Mouse (Mus musculus) heart, adult 2 months (tissue): ENCODE results near the gene Rnf17. TPM values are rescaled to one million over a fixed set of nuclear protein-coding genes. Genes with fewer than 3 reads are reported as not detected.

Source experiments
- DNase-seq, 2 experiments: peaks; one replicate each; pipeline ENCODE4 v3.0.0; 2021
- H3K27ac ChIP-seq: fragments of 200-600 bp; 2 replicates; pipeline ENCODE4 v1.8.1; 2022
- H3K27me3 ChIP-seq: fragments of 200-500 bp; 2 replicates; pipeline ENCODE4 v1.6.1; 2012; ENCODE audit warnings: mild to moderate bottlenecking, low read length, inconsistent platforms, mixed read lengths; ENCODE audit not compliant: control insufficient read depth, insufficient read depth
- H3K36me3 ChIP-seq: fragments of 200-500 bp; 2 replicates; pipeline ENCODE4 v1.6.1; 2012; ENCODE audit warnings: low read length, inconsistent platforms; ENCODE audit not compliant: control insufficient read depth, insufficient read depth
- H3K4me1 ChIP-seq: fragments of 200-500 bp; 2 replicates; pipeline ENCODE4 v1.6.1; 2011; ENCODE audit warnings: low read length; ENCODE audit not compliant: control insufficient read depth, insufficient read depth
- H3K4me3 ChIP-seq: fragments of 200-600 bp; 2 replicates; pipeline ENCODE4 v1.8.1; 2022
- H3K79me2 ChIP-seq: fragments of 200-500 bp; replicated peaks from 2 replicates; pipeline ENCODE4 v1.6.1; 2012; ENCODE audit warnings: mild to moderate bottlenecking, inconsistent platforms, low read length, moderate library complexity, mixed read lengths; ENCODE audit not compliant: control insufficient read depth, insufficient read depth
- H3K9ac ChIP-seq: fragments of 200-500 bp; 2 replicates; pipeline ENCODE4 v1.6.1; 2012; ENCODE audit warnings: low read depth, mild to moderate bottlenecking, control low read depth, inconsistent platforms, low read length, mixed read lengths
- CTCF ChIP-seq: fragments of 200-600 bp; IDR thresholded peaks from 2 replicates; pipeline ENCODE4 v1.8.1; 2022; ENCODE audit warnings: antibody characterized with exemption, mild to moderate bottlenecking, moderate library complexity
- EP300 ChIP-seq: fragments of 200-500 bp; IDR thresholded peaks from 2 replicates; pipeline ENCODE4 v1.6.1; 2011; ENCODE audit warnings: low read depth, low read length, control low read depth; ENCODE audit not compliant: insufficient read depth
- POLR2A ChIP-seq: fragments of 200-500 bp; IDR thresholded peaks from 2 replicates; pipeline ENCODE4 v1.6.1; 2011; ENCODE audit warnings: mild to moderate bottlenecking, low read depth, low read length, control low read depth; ENCODE audit not compliant: insufficient read depth
- WGBS: fragments of 180-500 bp; shearing (Covaris S2); methylation state at CpG from one replicate; pipeline ENCODE4 v1.1.7; 2018; 5-methylcytosine and 5-hydroxymethylcytosine counted together
- intact Hi-C: fragments of 180-260 bp; cut with DNase I; formaldehyde crosslinking; loops from one replicate; pipeline ENCODE4 v1.15.1; 2025
- polyA plus RNA-seq: library from polyadenylated mRNA; depleted of rRNA; stranded (reverse); fragments of >200 nt; gene quantifications from 2 replicates; pipeline ENCODE4 v1.2.3, GENCODE M21; 2012
- total RNA-seq, 2 experiments: library from RNA; stranded (reverse); gene quantifications; 2 replicates each; pipeline ENCODE4 v1.2.3; 2021

Gene Rnf17
- total and polyA plus RNA-seq, 3 experiments: 0.06 to 0.34 (median 0.29) TPM

GRCm38 (mm10) chr14:56462090-56462489, 59.7 kb downstream of the Rnf17 start:
- H3K27me3 ChIP-seq: no peaks in the 10 kb centered on the region
- H3K36me3 ChIP-seq: no peaks in the 10 kb centered on the region
- H3K4me1 ChIP-seq: no peaks in the 10 kb centered on the region
- H3K9ac ChIP-seq: no peak overlapping the region
- no peak overlapping the region for H3K4me3 ChIP-seq
- no peak for TF ChIP-seq POLR2A
- no peak for TF ChIP-seq EP300
- H3K79me2 ChIP-seq: no peaks in the 10 kb centered on the region
- no peak for DNase-seq
- no peak overlapping the region for H3K27ac ChIP-seq
- 34% methylated on average over 2 of the region's 2 CpGs for WGBS
- intact Hi-C loops: loop anchor here (10.0 kb wide), 1 partner anchor 87 kb away; no protein-coding TSS in a partner anchor

- no peak overlapping the region for H3K4me3 ChIP-seq
- no peaks in the 10 kb centered on the region for H3K4me1 ChIP-seq
- H3K27ac ChIP-seq: no peak overlapping the region
- no peak overlapping the region for H3K9ac ChIP-seq
- TF ChIP-seq EP300 (no peak), CTCF (no peak), POLR2A (no peak)
- WGBS: 60% methylated on average over 1 of the region's 1 CpGs
- intact Hi-C loops: loop anchor here (10.0 kb wide), 1 partner anchor 88 kb away; no protein-coding TSS in a partner anchor
- no peaks in the 10 kb centered on the region for H3K27me3 ChIP-seq
- H3K79me2 ChIP-seq: no peaks in the 10 kb centered on the region
- no peaks in the 10 kb centered on the region for H3K36me3 ChIP-seq
- no peak for DNase-seq
These were observed 60.3 kb downstream of the Rnf17 start for GRCm38 (mm10) chr14:56462729-56463128.

- no peak for TF ChIP-seq EP300
- peak; percentile 44 for TF ChIP-seq CTCF
- TF ChIP-seq POLR2A: no peak
- intact Hi-C loops: loop anchor here (10.0 kb wide), 1 partner anchor 93 kb away; no protein-coding TSS in a partner anchor
- H3K4me3 ChIP-seq: no peak overlapping the region
- no peaks in the 10 kb centered on the region for H3K79me2 ChIP-seq
- no peak overlapping the region for H3K27ac ChIP-seq
- no peaks in the 10 kb centered on the region for H3K27me3 ChIP-seq
- no peak for DNase-seq
- no peaks in the 10 kb centered on the region for H3K36me3 ChIP-seq
- WGBS: 34% methylated on average over 1 of the region's 1 CpGs
- no peak overlapping the region for H3K9ac ChIP-seq
- no peaks in the 10 kb centered on the region for H3K4me1 ChIP-seq
These were observed 65.8 kb downstream of the Rnf17 start for GRCm38 (mm10) chr14:56468145-56468544.

- intact Hi-C loops: no loop called here
- DNase-seq: no peak
- no peak overlapping the region for H3K9ac ChIP-seq
- no peaks in the 10 kb centered on the region for H3K4me1 ChIP-seq
- no peaks in the 10 kb centered on the region for H3K27me3 ChIP-seq
- no peak overlapping the region for H3K27ac ChIP-seq
- no peak overlapping the region for H3K4me3 ChIP-seq
- H3K79me2 ChIP-seq: no peaks in the 10 kb centered on the region
- TF ChIP-seq POLR2A (no peak), CTCF (no peak), EP300 (no peak)
- no peaks in the 10 kb centered on the region for H3K36me3 ChIP-seq
These were observed 87.4 kb downstream of the Rnf17 start for GRCm38 (mm10) chr14:56489806-56490205.

GRCm38 (mm10) chr14:56502407-56502806, 100.0 kb downstream of the Rnf17 start:
- Histone ChIP-seq H3K79me2 (no peaks in the 10 kb centered on the region), H3K36me3 (no peaks in the 10 kb centered on the region), H3K9ac (no peak overlapping the region), H3K27me3 (no peaks in the 10 kb centered on the region), H3K4me1 (no peaks in the 10 kb centered on the region), H3K27ac (no peak overlapping the region), H3K4me3 (no peak overlapping the region)
- 67% methylated on average over 4 of the region's 4 CpGs for WGBS
- intact Hi-C loops: no loop called here
- DNase-seq: no peak
- TF ChIP-seq POLR2A: no peak
- TF ChIP-seq CTCF: no peak
- no peak for TF ChIP-seq EP300

- Histone ChIP-seq H3K4me3 (no peak overlapping the region), H3K4me1 (no peaks in the 10 kb centered on the region), H3K27me3 (no peaks in the 10 kb centered on the region), H3K79me2 (no peaks in the 10 kb centered on the region), H3K9ac (no peak overlapping the region), H3K36me3 (no peaks in the 10 kb centered on the region), H3K27ac (no peak overlapping the region)
- DNase-seq: no peak
- WGBS: 41% methylated on average over 3 of the region's 3 CpGs
- intact Hi-C loops: no loop called here
- no peak for TF ChIP-seq POLR2A
- no peak for TF ChIP-seq CTCF
- TF ChIP-seq EP300: no peak
These were observed 104.4 kb downstream of the Rnf17 start for GRCm38 (mm10) chr14:56506743-56507142.
